ENCODE assay signal across 11 mouse cellular contexts in genomic region chr6:145445380-145445779, GRCm38 (mm10).
DNase-seq lines count a peak whose midpoint lies in the region; ATAC-seq and TF ChIP-seq lines count a peak whose summit lies in the region.
"Had no signal": no experiment of that assay in that cellular context is flagged by ENCODE, and none has a peak within 500 bp of the region (broad histone marks: within the 10 kb centered on the region; RNA-seq: fewer than 3 reads in every experiment).

No protein-coding gene starts in this region.

- H3K27me3 ChIP-seq in forebrain, embryonic 16.5 days (replicated peaks; ENCODE audit: control insufficient read depth, insufficient read depth, low read length): no peaks in the 10 kb centered on the region
- no peaks in the 10 kb centered on the region for H3K27me3 ChIP-seq in forebrain, embryonic 10.5 days (ENCODE audit: poor library complexity, severe bottlenecking)
- H3K27me3 ChIP-seq in intestine, embryonic 15.5 days (replicated peaks): no peaks in the 10 kb centered on the region
- no peaks in the 10 kb centered on the region for H3K27me3 ChIP-seq in intestine, postnatal 0 days (replicated peaks; ENCODE audit: control insufficient read depth, insufficient read depth, low read length)
- H3K27me3 ChIP-seq in lung, embryonic 15.5 days: no peaks in the 10 kb centered on the region
- H3K27me3 ChIP-seq in stomach, embryonic 16.5 days (ENCODE audit: control insufficient read depth, insufficient read depth, low read length): no peaks in the 10 kb centered on the region
- H3K27me3 ChIP-seq: heart, embryonic 12.5 days had no signal

- 57% methylated on average over 4 of the region's 4 CpGs for WGBS in forebrain, embryonic 16.5 days
- WGBS in forebrain, embryonic 10.5 days: 92% methylated on average over 4 of the region's 4 CpGs
- 66% methylated on average over 4 of the region's 4 CpGs for WGBS in intestine, embryonic 15.5 days
- WGBS in intestine, postnatal 0 days: 76% methylated on average over 4 of the region's 4 CpGs
- WGBS in lung, embryonic 15.5 days: 51% methylated on average over 4 of the region's 4 CpGs
- 57% methylated on average over 4 of the region's 4 CpGs for WGBS in stomach, embryonic 16.5 days

- intact Hi-C loops in left cerebral cortex, postnatal 25 days (cut with DNase I): no loop called here

- no peak for TF ChIP-seq CTCF in intestine, postnatal 0 days (IDR thresholded peaks at IDR 0.05; ENCODE audit: low read depth)

- no peaks in the 10 kb centered on the region for H3K9me3 ChIP-seq in forebrain, embryonic 16.5 days (ENCODE audit: control insufficient read depth, low read length)
- H3K9me3 ChIP-seq in forebrain, embryonic 10.5 days: no peaks in the 10 kb centered on the region
- H3K9me3 ChIP-seq in intestine, embryonic 15.5 days: no peaks in the 10 kb centered on the region
- no peaks in the 10 kb centered on the region for H3K9me3 ChIP-seq in intestine, postnatal 0 days (ENCODE audit: control insufficient read depth)
- no peaks in the 10 kb centered on the region for H3K9me3 ChIP-seq in lung, embryonic 15.5 days
- no peaks in the 10 kb centered on the region for H3K9me3 ChIP-seq in stomach, embryonic 16.5 days (replicated peaks; ENCODE audit: control insufficient read depth, low read length)
- H3K9me3 ChIP-seq: heart, embryonic 12.5 days had no signal

- H3K36me3 ChIP-seq in forebrain, embryonic 16.5 days (ENCODE audit: control insufficient read depth, insufficient read depth): no peaks in the 10 kb centered on the region
- no peaks in the 10 kb centered on the region for H3K36me3 ChIP-seq in forebrain, embryonic 10.5 days (replicated peaks)
- no peaks in the 10 kb centered on the region for H3K36me3 ChIP-seq in intestine, embryonic 15.5 days
- H3K36me3 ChIP-seq in intestine, postnatal 0 days (ENCODE audit: control insufficient read depth, insufficient read depth): no peaks in the 10 kb centered on the region
- H3K36me3 ChIP-seq in lung, embryonic 15.5 days: no peaks in the 10 kb centered on the region
- H3K36me3 ChIP-seq in stomach, embryonic 16.5 days (ENCODE audit: control insufficient read depth, insufficient read depth, low read length): no peaks in the 10 kb centered on the region
- H3K36me3 ChIP-seq: heart, embryonic 12.5 days had no signal

- H3K9ac ChIP-seq in forebrain, embryonic 16.5 days (replicated peaks; ENCODE audit: low read depth, low read length): no peak overlapping the region
- no peak overlapping the region for H3K9ac ChIP-seq in intestine, embryonic 15.5 days
- H3K9ac ChIP-seq in intestine, postnatal 0 days (ENCODE audit: low read depth, low read length): no peak overlapping the region
- no peak overlapping the region for H3K9ac ChIP-seq in lung, embryonic 15.5 days
- no peak overlapping the region for H3K9ac ChIP-seq in stomach, embryonic 16.5 days (ENCODE audit: low read length)
- H3K9ac ChIP-seq: heart, embryonic 12.5 days had no signal

- H3K4me1 ChIP-seq in forebrain, embryonic 16.5 days (replicated peaks; ENCODE audit: control insufficient read depth, insufficient read depth, low read length): peaks cover 14% of the 10 kb centered on the region
- H3K4me1 ChIP-seq in forebrain, embryonic 10.5 days: peaks cover 6% of the 10 kb centered on the region
- 0 out of 2 replicates have a peak, but pooled peaks cover 7% of the 10 kb centered on the region for H3K4me1 ChIP-seq in intestine, embryonic 15.5 days (replicated peaks)
- no peaks in the 10 kb centered on the region for H3K4me1 ChIP-seq in intestine, postnatal 0 days (replicated peaks; ENCODE audit: control insufficient read depth, insufficient read depth, low read length)
- H3K4me1 ChIP-seq in lung, embryonic 15.5 days: peaks cover 24% of the 10 kb centered on the region
- peaks cover 24% of the 10 kb centered on the region for H3K4me1 ChIP-seq in stomach, embryonic 16.5 days (ENCODE audit: control insufficient read depth, insufficient read depth, low read length)

- no peak for DNase-seq in forebrain, embryonic 10.5 days (ENCODE audit: extremely low spot score, low spot score)
- DNase-seq in lung, postnatal 36 days: no peak
- DNase-seq in left cerebral cortex, postnatal 25 days (ENCODE audit: low spot score in 2 of 2): no peak
- DNase-seq: B cell, adult 2 months; cerebellum, adult 18-20 months had no signal

- ATAC-seq in forebrain, embryonic 16.5 days: peak; percentile 61; the same call in 1 of the 2 replicates
- no peak for ATAC-seq in intestine, embryonic 15.5 days
- ATAC-seq in intestine, postnatal 0 days: no peak
- no peak for ATAC-seq in lung, embryonic 15.5 days (ENCODE audit: borderline replicate concordance, extremely low read depth, low FRiP score, low TSS enrichment)
- no peak; the same call in 1 of the 2 replicates for ATAC-seq in stomach, embryonic 16.5 days (ENCODE audit: insufficient read depth, low FRiP score)

- no peak overlapping the region for H3K4me2 ChIP-seq in forebrain, embryonic 16.5 days (ENCODE audit: low read length)
- no peak overlapping the region for H3K4me2 ChIP-seq in intestine, embryonic 15.5 days (replicated peaks)
- H3K4me2 ChIP-seq in intestine, postnatal 0 days (replicated peaks; ENCODE audit: low read depth): no peak overlapping the region
- no peak overlapping the region for H3K4me2 ChIP-seq in lung, embryonic 15.5 days
- H3K4me2 ChIP-seq in stomach, embryonic 16.5 days (ENCODE audit: low read depth, low read length): no peak overlapping the region
- H3K4me2 ChIP-seq: heart, embryonic 12.5 days had no signal

- no peak overlapping the region for H3K27ac ChIP-seq in forebrain, embryonic 16.5 days (ENCODE audit: low read length)
- H3K27ac ChIP-seq in forebrain, embryonic 10.5 days: no peak overlapping the region
- 0 out of 2 replicates have a peak overlapping the region, but pooled peaks have one; percentile 48 for H3K27ac ChIP-seq in intestine, embryonic 15.5 days
- H3K27ac ChIP-seq in intestine, postnatal 0 days (ENCODE audit: low read depth, low read length): no peak overlapping the region
- H3K27ac ChIP-seq in lung, embryonic 15.5 days: peak overlapping the region; percentile 77
- H3K27ac ChIP-seq in stomach, embryonic 16.5 days (ENCODE audit: low read length): peak overlapping the region; percentile 77; the same call in 1 of the 2 replicates

- H3K4me3 ChIP-seq in forebrain, embryonic 16.5 days (replicated peaks; ENCODE audit: low read length): no peak overlapping the region
- H3K4me3 ChIP-seq in forebrain, embryonic 10.5 days: no peak overlapping the region
- H3K4me3 ChIP-seq in intestine, embryonic 15.5 days (replicated peaks): no peak overlapping the region
- H3K4me3 ChIP-seq in intestine, postnatal 0 days (ENCODE audit: low read depth, low read length): no peak overlapping the region
- no peak overlapping the region for H3K4me3 ChIP-seq in lung, embryonic 15.5 days
- H3K4me3 ChIP-seq in stomach, embryonic 16.5 days (replicated peaks; ENCODE audit: low read length): no peak overlapping the region
- H3K4me3 ChIP-seq: heart, embryonic 12.5 days had no signal

Comparison
In these comparisons a context has a peak if more than half of its experiments do, and no peak if none do; other contexts are left out.
1. H3K27ac ChIP-seq: peak in intestine, embryonic 15.5 days (single experiment), lung, embryonic 15.5 days (single experiment) and stomach, embryonic 16.5 days (single experiment); none in forebrain, embryonic 16.5 days (single experiment), forebrain, embryonic 10.5 days (single experiment) and intestine, postnatal 0 days (single experiment).